Mouse (Mus musculus) spleen, postnatal 4 days (tissue): Measurements from ENCODE around the gene Prr5l.

Experiments used
- DNase-seq, 2 experiments: peaks; one replicate each; pipeline ENCODE4 v3.0.0; 2022; ENCODE audit warnings: low spot score in 2 of 2

The Prr5l gene

DNA sequence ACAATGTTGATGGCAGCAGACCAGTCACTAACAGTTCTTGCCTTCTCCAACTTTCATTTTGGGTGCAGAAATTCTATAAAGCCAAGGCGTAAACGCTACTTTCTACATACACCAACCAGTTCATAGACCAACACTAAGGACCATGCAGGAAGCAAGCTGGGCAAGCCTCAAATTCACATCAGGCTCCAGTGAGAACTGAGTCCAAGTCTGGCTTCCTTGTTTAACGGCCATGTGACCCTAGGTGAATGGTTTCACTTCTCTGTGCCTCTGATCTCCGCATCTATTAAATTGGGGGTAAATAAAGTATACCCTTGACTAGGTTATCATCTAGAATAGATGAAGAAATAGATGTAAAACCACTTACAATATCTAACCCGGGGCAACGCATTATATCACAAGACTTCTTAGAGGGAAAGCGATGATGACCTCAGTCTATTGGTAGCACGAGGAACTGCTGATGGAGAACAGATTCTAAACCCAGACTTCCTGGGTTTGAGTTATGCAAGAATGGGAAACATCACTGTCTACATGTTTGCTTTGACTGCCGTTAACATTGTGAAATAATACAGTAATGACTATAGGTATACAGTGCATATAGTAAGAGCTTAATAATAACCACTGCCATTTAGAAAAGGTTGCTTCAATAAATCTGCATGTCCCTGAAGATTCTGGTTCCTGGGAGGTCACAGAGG is 1.2 kb downstream of the Prr5l start:
- DNase-seq = no peak

DNA sequence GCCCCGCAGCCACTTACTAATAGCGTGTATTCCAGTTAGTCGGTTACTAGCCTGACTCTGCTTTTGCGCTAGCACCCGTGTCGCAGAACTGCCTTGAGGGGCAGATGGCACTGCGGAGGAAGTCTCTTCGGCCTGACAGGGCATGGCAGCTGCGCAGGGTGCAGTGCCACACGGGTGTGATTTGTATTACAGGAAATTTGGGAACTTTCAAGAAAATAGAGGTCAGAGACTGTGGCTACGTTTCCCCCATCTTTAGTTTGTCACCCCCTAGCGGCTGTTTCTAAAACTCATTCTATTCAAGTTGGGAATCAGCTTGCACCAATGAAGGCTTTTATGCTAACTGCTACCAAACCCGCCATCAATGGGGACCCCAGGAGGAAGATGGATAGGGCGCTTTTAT is 11.6 kb downstream of the Prr5l start:
- peak in 1 of 2 experiments; percentile 65 for DNase-seq

DNA sequence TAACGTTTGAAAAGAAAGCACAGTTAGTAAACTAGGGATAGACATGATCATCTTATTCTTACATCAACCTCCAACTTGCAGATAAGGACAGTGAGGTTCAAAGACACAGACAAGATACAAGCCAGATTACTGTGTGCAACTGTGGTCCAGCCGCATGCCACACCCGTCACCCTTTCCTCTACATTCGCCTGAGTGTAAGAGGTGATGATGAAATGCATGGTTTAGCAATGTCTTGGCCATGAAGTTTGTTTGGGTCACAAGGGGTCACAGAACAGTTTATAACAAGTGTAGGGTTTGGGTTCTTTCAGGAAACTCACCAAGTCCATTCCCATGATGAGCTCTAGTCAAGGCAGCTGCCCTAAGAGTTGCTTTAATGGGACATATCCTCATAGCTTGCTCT is 14.1 kb downstream of the Prr5l start:
- DNase-seq = no peak

DNA sequence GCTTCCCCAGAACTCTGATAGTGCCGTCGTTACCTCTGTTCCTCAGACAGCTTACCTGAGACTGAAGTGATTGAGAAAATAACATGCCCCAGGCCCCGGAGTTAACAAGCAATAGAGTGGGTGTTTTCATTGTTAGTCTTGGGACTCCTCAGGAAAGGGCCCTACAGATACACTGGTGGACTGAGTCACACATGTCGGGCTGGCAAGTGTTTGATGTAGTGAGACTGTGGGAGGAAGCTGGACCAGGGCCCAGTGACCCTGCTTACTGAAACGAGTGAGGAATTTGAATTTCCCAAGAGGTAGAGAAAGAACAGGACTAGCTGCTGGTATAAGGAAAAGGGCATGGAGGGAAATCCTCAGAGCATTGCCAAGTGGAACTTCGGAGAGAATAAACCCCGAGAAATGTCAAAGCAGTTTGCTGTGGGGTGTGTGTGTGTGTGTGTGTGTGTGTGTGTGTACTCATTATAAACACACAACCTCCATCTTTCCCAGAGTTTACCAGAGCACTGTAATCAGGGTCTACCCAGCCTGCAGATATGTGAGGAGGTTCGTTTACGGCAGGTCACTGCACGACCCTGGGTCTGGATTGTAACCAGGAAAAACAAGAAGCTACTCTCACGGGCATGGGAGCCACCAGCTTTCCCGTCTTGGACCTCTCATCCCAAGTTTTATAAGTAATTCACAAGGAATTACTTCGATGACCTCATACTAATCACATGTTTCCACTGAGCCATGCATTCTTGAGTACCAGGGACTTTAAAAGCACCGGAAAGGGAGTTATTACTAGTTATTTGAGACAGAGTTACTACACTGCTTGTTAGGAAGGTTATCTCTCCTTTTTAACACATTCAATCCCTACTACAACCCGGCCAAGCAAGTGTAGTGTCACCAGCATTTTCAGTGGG is 20.4 kb downstream of the Prr5l start:
- no peak for DNase-seq

DNA sequence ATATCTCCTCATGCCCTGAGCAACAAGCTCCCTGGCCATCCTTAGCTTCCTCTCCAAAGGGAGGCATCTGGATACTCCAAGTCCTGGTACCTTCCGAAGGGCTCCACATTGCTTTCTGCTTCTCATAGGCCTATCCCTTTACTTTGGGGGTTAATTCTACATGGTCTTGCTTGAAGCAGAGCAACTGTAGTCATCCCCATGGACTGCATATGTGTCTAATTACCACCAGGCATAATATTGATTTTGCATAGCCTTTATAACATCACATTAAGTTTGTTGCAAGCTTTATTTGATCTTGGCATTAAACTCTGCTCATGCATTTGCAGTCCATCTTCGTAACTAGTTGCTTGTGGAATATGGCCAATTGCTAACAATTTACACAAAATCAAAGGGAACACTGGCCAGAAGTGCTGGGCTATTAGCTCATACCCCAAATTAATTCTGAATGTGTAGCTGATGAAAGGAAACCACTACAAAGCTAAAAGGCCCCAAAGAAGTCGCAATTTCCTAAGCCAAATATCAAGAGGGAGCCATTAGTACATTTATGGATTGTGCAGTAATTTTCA is 21.8 kb downstream of the Prr5l start:
- DNase-seq = no peak

DNA sequence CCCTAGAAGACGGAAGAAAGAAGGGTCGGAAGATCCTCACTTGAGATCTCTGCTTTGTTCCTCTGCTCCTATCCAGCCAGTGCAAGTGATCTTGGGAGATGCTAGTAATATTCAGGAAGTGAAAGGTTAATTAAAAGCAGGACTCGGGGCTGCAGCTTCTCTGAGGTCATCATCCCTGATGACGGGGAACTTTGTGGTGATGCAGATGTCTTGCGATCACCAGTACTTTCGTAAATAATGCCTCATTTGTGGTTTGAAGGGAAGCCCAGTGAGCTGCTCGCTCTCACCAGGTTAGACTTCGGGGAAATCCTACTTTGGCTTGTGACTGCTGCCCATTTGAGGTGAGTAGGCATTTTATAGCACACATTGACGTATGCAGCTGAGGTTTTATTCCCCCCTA is 26.7 kb downstream of the Prr5l start:
- no peak for DNase-seq

DNA sequence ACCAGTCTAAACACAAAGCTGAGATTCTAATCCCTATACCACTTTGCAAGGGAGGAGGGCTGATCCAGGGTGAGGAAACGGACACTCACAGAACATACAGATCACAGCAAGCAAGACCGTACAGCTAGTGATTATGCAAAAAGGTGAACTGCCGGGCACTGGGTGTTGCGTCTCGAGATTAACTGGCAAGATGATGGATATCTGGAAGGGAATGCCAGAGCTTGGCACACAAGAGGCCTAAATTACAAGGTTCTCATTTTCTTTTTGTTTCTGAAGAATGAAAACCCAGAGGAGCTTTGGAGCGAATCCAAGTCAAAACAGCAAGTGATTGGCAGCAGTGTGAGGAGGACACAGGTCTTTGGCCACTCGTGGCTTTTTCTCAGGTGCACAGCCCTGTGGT is 28.0 kb downstream of the Prr5l start:
- DNase-seq = no peak

DNA sequence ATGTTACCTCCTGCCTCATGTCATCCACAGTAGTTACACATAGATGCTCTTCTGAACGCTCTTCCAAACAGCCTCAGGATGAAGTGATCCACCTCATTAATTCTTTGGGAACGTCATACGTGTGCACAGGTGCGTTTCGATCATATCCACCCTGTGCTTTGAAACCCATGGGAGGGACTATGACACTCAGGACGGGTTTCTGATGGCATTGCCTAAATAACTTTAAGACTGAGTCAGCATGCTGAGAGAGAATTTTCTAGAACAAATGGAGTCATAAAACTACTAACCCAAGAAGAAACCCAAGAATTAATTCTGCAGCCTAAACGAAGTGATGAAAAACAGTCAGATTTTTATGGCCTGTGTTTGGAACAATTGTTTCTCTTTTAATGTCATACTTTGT is 40.1 kb downstream of the Prr5l start:
- DNase-seq = no peak

DNA sequence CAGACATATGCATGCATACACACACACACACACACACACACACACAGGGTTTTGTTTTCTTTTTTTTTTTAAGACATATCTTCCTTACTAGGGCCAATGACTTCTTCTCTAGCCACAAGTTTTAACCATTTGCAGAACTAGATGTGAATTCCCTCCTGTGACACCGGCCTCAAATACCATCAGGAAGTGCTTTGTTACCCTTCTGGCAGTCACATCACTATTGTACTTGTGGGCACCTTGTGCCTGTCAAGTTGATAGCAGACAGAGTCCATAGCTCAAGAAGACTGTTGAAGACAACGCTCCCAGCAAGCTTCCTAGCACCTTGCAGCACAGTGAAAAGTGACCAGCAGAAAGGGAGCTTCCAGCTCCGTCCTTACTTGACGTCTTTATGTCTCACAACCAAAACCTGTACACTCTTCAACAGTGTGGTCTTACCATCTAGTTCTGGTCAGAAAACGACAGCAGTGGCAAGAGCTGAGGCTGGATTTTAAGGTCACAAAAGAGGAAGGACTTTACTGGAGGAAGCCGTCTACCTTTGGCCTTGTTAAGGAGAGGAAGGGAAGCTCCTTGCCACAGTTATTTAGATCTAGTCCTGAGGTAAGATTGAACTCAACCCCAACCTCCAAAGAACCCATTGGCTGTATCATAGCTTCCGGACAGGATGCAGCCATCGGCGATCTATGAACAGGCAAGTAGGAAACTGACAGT is 47.9 kb downstream of the Prr5l start:
- DNase-seq = no peak

DNA sequence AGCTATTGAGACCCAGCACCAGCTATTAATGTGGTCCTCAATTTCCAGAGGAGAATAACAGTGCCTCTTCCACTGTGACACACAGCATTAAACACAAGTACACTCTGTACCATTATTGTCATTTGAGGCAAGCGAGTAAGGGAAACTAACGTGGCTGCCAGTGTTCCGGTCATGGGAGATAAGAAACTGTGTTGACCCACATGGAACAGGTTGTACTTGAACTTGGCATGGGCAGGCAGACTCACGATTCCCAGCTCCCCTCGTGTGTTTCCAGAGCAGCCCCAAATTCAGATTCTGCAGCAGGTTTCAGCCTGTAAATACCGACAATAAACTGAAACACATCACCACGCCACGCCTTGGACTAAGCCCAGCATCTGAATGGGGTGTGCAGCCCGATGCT is 50.5 kb downstream of the Prr5l start:
- DNase-seq = no peak

DNA sequence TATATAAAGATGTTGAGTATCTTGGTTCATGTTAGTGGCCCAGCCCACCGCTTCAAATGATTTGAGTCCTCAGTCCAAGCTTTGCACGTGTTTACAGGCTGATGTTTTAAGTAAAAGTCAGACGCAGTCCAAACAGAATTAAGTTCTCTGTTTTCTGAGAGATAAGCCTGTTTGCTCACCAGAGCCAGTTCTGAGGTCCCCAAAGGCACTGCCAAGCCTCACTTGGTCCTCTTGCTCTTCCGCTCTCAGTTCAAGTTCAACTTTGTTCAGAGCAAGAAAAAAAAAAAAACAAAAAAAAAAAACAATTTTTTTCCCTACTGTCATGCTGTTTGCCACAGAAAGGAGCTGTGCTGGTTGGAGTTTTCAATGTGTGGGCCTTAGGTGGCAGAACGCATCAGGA is 51.0 kb downstream of the Prr5l start:
- no peak for DNase-seq

DNA sequence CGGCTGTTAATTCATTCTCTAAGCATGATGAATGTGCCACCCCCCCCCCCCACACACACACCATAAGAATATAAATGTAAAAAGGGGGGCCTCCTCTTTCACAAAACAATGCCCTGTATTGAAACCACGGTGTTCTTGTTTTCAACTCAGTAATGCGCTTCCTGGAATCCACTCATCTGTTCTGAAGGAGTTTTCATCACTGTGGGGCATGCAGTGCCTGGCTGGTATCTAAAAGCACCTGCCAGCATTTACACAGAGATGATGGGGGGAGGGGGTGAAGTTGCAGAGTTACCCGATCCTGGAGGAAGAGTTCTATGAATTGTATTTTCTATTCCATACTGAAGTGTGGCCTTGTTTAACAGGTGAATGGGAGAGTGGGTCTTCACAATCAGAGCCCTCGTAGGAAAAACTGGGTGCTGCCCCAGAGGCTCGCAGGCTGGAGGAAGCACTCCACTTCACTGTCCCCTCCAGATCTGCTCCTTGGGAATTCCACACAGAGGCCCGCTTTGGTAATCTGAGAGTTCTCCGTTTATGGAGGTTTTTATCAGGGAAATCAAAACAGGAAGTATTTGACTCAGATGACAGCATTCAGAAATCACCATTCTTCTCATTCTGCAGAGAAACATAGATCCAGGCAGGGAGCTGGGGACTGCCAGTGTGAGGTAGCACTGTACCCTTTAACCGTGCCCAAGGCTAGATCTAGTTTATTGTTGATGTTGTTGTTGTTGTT is 52.5 kb downstream of the Prr5l start:
- DNase-seq = no peak

DNA sequence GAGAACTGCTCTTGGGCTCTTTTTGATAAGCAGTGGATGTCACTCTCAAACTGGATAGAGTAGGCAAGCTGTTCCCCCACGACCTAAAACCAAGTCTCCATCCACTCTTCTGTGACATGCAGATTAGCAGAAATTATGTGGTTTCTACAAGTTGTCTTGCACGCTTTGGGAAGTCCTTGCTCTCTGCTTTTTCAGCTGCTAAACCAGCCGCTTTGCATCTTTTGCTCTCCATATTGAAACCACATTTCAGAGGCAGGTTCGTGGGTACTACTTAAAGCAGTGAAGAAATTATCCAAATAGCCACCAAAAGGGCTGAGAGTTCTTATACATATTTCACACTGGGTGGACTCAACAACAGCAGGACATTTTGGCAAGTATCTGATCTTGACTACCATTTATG is 53.8 kb downstream of the Prr5l start:
- no peak for DNase-seq

DNA sequence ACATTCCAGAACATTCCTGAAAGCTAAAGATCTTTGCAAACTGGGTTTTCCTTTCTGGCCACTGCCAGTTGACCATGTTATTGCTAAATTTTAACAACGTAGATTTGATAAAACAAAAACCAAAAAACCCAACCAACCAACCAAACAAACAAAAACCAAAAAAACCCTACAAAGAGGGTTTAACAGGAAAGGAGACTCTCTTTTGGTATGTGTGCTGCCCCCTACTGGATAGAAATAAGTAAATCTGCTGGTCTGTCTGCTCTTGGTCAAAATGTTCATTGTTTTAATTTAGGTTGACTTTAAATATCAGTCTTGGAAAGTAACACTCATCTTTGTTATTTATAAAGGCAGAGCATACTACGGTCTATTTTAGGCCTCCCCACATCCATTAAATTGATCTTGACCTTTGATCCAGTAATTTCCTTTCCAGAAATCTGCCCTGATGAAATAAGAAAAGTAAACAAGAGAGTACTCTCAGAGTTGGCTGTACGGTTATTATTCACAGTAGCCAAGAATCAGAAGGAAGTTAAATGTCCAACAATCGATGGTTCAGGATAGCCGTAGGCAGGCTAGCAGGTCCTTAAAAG is 54.7 kb downstream of the Prr5l start:
- DNase-seq = no peak

DNA sequence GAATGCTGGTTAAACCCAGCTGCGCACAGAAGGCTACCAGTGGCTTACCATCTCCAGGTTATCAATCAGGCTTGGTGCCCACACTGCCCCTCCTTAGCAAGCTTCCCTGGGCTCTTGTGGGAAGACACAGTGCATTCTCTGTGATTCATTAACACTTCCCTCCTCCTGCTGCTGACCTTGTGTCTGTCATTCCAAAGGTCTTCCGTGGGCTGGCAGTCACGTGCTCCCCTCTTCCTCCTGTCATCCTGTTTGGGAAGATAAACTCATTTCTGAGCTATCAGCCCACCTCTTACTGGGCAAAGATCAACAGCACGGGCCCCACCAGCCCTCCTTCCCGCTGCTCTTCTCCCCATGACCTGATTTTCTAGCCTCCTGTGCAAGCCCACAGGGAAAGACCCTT is 55.2 kb downstream of the Prr5l start:
- DNase-seq = no peak

DNA sequence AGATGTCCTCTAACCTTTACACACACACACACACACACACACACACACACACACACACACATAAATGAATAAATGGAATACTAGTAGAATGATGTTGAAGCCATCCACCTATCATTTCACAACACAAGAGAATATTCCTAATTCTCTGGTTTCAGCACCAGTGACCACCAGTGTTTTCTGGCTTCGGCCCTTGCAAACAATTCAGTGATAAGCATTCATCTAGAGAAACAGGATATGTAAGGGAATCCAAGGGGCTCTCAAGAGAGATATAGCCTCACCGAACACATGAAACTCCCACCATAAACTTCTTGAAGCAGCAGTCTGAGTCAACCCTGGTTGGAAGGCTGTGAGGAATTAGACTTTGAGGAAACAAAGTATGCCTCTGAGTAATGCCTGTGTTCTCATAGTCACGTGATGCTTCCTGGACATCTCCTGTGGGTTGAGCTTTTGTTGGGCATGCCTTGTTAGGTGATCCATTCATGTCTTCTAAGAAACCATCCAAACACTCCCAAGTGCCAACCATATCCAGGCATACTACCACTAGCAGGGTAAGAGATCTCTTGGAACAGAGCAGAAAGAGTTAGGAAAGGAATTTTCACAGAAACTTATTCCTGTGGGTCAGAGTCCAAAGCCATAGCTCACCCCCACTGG is 55.8 kb downstream of the Prr5l start:
- no peak for DNase-seq

DNA sequence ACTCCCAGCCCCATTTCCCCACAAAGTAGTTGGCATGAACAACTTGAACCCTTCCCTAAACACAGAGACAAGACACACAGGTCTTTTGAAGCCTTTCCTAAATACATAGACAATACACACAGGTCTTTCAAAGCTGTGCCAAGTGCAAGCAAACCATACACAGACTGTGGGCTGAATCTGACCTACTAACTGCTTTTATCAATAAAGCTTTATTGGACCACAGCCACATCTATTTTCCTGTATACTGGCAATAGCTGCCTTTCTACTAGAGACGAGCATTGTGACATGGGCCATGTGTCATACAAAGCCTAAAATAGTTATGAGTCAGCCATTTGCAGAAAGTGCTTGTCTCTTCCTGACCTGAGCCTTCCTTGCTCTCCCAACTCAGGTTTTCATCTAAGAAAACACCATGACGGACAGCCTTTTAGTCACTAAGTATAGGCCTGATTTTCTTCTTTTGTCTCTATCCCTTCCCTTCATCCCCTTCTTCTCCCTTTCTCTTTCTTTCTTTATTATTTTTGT is 56.6 kb downstream of the Prr5l start:
- no peak for DNase-seq

DNA sequence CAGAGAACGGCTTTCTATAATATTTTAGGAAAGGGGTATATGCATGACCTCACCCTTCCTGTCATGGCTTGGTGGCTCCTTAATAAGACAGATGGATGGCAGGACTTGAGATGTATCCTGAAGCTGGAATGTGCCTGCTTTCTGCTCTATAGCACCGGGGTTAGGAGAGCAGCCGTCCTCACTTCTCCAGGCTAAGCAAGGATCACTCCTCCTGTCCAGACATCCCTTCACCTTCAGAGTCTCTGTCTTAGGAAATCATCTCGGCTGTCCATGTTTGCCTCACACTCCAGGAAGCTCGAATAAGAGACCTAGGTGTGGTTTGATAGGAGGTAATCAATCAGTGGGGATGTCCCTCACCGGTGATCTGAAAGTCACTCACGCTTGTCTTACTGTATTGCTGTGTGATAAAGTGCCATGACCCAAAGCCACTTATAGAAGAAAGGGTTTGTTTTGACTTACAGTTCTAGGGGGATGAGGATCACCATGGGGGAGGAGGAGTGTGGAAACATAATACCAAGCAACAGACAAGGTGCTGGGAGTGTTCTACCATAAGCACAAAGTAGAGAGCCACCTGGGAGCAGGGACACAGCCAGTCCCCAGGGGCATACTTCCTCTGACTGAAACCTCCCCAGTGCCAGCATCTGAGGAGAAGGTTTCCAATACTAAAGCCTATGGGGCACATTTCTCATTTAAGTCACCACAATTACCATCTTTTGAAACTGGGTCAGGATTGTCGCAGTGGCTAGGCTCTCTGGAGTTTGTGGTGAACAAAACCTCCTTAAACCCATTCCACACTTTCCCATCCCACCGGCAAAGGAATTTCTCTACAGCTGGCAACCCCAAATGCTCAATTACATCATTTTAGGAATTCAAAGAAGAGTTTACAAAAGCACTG is 57.4 kb downstream of the Prr5l start:
- no peak for DNase-seq

DNA sequence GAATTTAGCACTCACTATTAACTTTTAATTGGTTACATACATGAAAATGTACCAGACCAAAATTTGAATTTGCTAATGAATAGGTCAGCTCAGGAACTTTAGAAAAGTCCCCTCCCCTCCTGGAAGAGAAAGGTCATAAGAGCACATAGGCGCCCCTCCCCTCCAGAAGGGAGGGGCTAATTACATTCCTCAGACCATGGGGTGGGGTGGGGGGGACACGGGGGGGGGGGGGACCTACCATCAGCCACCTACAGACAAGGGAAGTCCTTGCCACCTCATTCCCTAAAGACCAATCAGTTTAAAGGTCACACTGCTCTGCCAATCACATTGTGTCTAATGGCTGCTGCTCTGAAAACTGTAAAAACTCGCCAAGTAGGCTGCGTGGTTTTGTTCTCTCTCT is 59.0 kb downstream of the Prr5l start:
- no peak for DNase-seq

DNA sequence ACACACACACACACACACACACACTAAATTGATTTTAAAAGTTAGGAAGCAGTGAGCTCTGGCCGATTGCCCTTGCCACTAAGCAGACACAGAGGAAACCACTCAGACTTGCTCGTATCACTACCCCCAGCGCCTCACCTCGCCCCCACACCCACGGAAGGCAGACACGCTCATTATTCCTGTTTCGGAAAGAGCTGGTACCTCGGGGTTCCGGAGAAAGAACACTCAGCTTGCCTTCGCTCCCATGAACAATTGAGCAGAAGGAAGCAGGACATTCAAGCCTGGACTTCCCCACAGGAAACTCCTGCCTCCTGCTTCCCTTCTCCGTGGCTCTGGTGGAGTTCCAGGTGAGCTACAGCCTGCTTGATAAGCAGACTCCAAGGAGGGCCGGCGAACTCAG is 60.0 kb downstream of the Prr5l start:
- DNase-seq = no peak
